Mouse (Mus musculus): ENCODE measurements around the gene Lhx8. TPM values are rescaled to one million over a fixed set of nuclear protein-coding genes. Genes with fewer than 3 reads are reported as not detected.

Lhx8 gene
- polyA plus RNA-seq, 1 experiment from 2014 or later: not detected

DNA sequence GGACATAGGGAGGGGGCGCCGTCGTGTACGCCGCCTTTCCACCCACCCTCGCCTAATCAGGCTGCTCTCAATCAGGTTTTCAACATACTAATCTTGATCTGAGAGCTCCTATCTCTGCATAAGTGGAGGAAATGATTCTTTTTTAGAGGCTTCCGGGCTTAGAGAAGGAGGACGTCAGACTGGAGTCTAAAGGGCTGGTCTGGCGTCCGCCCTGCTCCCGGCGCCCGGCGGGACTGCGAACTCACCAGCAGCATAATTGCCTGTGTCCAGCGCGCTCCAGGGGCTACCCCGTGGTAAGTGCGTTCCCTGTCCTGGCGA lies 1.7 kb upstream of the Lhx8 start:
- TF ChIP-seq CTCF (IDR thresholded peaks at IDR 0.05; ENCODE audit: low read depth): no peak
- WGBS: 1% methylated on average over 20 of the region's 20 CpGs
- Histone ChIP-seq H3K4me3 (replicated peaks; ENCODE audit: low read depth, low read length) (peak overlapping the region; percentile 29), H3K27me3 (ENCODE audit: insufficient read depth, low read length) (peaks cover 73% of the 10 kb centered on the region), H3K9ac (ENCODE audit: low read depth, low read length) (no peak overlapping the region), H3K4me1 (replicated peaks; ENCODE audit: insufficient read depth, low read length) (peaks cover 13% of the 10 kb centered on the region; the same call in 1 of the 2 replicates), H3K27ac (no peak overlapping the region), H3K4me2 (ENCODE audit: low read length) (peak overlapping the region; percentile 48), H3K36me3 (ENCODE audit: insufficient read depth, low read length) (no peaks in the 10 kb centered on the region), H3K9me3 (replicated peaks; ENCODE audit: low read length) (no peaks in the 10 kb centered on the region)
- DNase-seq (ENCODE audit: low spot score) (no peak), ATAC-seq (replicated peaks; ENCODE audit: low FRiP score, low read depth) (no peak; the same call in 1 of the 2 replicates)

DNA sequence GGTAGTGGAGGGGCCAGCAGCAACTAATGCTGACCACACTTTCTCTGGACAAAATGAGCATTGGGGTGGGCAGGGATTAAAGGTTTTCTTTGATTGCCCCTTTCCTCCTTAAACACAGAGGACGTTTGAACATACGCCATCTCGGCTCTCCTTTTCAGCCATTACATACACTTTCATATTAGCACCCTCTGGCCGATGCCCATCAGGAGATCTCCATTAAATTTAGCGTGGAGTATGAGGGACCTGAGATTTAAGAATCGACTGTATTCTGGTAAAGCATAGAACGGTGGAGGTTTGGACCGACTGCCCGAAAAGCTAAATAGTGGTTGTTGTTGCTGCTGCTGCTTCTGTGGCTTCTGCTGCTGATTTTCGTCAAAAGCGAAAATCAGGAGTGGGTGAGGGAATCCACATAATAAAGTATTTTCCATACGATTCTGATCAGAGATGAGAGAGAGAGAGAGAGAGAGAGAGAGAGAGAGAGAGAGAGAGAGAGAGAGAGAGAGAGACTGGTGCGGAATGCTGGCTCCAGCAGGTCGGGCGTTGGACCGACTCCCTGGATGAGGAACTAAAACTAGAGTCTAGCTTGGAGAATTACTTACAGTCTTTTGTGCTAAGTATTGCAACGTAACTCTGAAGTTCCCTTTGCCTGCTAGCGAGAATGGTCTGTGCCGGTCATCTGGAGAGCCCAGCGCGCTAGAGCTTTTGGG lies 1.2 kb upstream of the Lhx8 start:
- H3K9me3 ChIP-seq (replicated peaks; ENCODE audit: low read length): no peaks in the 10 kb centered on the region
- ATAC-seq (replicated peaks; ENCODE audit: low FRiP score, low read depth) (no peak), DNase-seq (ENCODE audit: low spot score) (peak; percentile 55)
- H3K27ac ChIP-seq: no peak overlapping the region
- whole genome bisulfite sequencing: 2% methylated on average over 21 of the region's 21 CpGs
- no peak for TF ChIP-seq CTCF (IDR thresholded peaks at IDR 0.05; ENCODE audit: low read depth)
- H3K4me2 ChIP-seq (ENCODE audit: low read length): peak overlapping the region; percentile 48
- H3K27me3 ChIP-seq (ENCODE audit: insufficient read depth, low read length): peaks cover 76% of the 10 kb centered on the region
- no peak overlapping the region for H3K9ac ChIP-seq (ENCODE audit: low read depth, low read length)
- H3K4me3 ChIP-seq (replicated peaks; ENCODE audit: low read depth, low read length): peak overlapping the region; percentile 29
- no peaks in the 10 kb centered on the region for H3K36me3 ChIP-seq (ENCODE audit: insufficient read depth, low read length)
- H3K4me1 ChIP-seq (replicated peaks; ENCODE audit: insufficient read depth, low read length): peaks cover 13% of the 10 kb centered on the region; the same call in 1 of the 2 replicates

DNA sequence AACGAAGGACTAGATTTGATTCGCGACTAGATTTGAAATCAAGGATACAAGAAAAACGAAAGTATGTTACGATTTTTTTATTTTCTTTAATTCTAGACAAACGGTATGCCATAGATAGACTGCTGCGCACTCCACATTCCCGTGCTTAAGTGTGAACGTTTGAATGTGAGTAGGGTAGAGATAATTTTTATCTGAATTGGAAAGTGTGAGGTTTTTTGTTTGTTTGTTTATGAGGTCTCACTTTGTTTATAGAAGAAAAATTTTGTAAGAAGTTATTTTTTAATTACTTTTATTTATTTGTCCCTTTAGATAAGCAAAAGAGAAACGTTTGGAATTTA lies 513 bp upstream of the Lhx8 start:
- no peak for ATAC-seq (replicated peaks; ENCODE audit: low FRiP score, low read depth)
- under 1% methylated on average over 10 of the region's 10 CpGs for WGBS
- H3K27ac ChIP-seq: no peak overlapping the region
- H3K27me3 ChIP-seq (ENCODE audit: insufficient read depth, low read length): peaks cover 82% of the 10 kb centered on the region
- H3K9ac ChIP-seq (ENCODE audit: low read depth, low read length): no peak overlapping the region
- H3K9me3 ChIP-seq (replicated peaks; ENCODE audit: low read length): no peaks in the 10 kb centered on the region
- H3K4me2 ChIP-seq (ENCODE audit: low read length): no peak overlapping the region
- DNase-seq (ENCODE audit: low spot score): no peak
- TF ChIP-seq CTCF (IDR thresholded peaks at IDR 0.05; ENCODE audit: low read depth): no peak
- no peak overlapping the region for H3K4me3 ChIP-seq (replicated peaks; ENCODE audit: low read depth, low read length)
- no peaks in the 10 kb centered on the region for H3K36me3 ChIP-seq (ENCODE audit: insufficient read depth, low read length)
- peaks cover 13% of the 10 kb centered on the region; the same call in 1 of the 2 replicates for H3K4me1 ChIP-seq (replicated peaks; ENCODE audit: insufficient read depth, low read length)

DNA sequence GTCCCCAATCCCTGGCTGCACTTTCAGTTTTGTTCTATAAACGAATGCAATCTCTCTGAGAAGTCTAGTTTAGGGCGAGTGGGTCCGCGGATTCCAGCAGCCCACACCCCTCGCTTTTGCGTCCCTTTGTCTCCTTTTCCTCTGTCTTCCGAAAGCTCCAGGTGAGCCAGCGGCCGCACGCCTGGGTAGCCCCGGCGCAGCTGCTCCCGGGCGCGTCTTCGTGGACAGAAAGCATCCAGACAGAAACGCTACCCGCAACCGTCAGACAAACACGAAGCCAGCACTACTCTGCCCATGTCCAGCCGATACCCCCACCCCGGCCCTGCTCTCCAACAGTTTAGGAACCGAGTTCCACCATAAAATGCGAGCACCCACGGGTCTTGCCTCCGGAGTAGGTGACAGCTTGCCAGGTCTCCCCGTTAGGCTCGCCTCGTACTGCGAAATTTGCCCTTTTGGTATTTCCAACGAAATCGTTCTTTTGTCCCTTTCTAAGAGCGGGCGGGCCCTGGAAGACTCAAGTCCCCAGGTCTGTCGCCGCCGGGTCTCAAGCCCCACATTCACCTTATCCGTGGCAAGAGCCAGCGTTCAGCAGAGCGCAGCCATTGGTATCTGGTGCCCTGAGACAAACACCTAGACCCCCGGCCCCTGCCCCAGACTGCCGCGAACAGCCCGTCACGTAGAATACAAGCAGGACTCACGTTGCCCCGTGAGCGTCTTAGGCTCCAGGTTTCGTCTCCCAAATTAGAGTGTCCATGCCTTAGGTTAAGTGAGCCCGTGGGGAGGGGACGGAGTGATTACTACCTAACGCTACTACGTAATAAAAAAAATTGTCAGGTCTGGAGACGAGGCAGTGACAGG lies 907 bp downstream of the Lhx8 start:
- Histone ChIP-seq H3K4me2 (ENCODE audit: low read length) (peak overlapping the region; percentile 32), H3K4me1 (replicated peaks; ENCODE audit: insufficient read depth, low read length) (peaks cover 13% of the 10 kb centered on the region; the same call in 1 of the 2 replicates), H3K9me3 (replicated peaks; ENCODE audit: low read length) (no peaks in the 10 kb centered on the region), H3K36me3 (ENCODE audit: insufficient read depth, low read length) (no peaks in the 10 kb centered on the region), H3K27me3 (ENCODE audit: insufficient read depth, low read length) (peaks cover 81% of the 10 kb centered on the region), H3K27ac (no peak overlapping the region), H3K9ac (ENCODE audit: low read depth, low read length) (no peak overlapping the region), H3K4me3 (replicated peaks; ENCODE audit: low read depth, low read length) (peak overlapping the region; percentile 8; the same call in 1 of the 2 replicates)
- no peak for DNase-seq (ENCODE audit: low spot score)
- 1% methylated on average over 54 of the region's 54 CpGs for WGBS
- no peak for TF ChIP-seq CTCF (IDR thresholded peaks at IDR 0.05; ENCODE audit: low read depth)
- no peak for ATAC-seq (replicated peaks; ENCODE audit: low FRiP score, low read depth)

DNA sequence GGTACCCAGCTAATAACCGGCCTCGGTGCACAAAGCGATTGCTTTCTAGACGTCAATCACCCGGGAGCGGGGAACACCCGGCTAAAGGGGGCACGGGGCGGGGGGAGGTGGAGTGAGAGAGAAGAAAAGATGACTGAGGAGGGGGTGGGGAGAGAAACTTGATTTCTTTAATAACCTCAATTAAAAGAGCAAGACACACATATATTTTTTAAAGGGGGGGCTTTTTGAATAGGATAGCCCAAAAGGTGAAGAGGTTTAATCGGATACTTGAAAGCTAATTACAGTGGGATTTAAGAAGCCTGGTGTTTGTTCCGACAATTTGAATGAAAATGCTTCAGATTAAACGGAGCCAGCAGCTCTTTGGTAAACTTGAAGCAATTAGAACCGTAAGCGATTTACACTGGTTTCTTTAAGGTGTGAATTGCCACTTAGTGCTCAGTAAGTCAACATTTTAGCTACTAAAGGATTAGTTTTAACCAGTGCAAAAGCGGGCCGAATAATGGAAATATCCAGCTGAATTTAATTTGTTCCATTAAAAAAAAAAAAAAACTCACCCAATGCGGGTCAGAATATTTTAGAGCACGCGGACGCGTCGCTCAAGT lies 1.6 kb downstream of the Lhx8 start:
- Histone ChIP-seq H3K27ac (no peak overlapping the region), H3K4me2 (ENCODE audit: low read length) (peak overlapping the region; percentile 56), H3K9me3 (replicated peaks; ENCODE audit: low read length) (no peaks in the 10 kb centered on the region), H3K36me3 (ENCODE audit: insufficient read depth, low read length) (no peaks in the 10 kb centered on the region), H3K4me3 (replicated peaks; ENCODE audit: low read depth, low read length) (peak overlapping the region; percentile 29), H3K9ac (ENCODE audit: low read depth, low read length) (no peak overlapping the region), H3K4me1 (replicated peaks; ENCODE audit: insufficient read depth, low read length) (peaks cover 13% of the 10 kb centered on the region; the same call in 1 of the 2 replicates), H3K27me3 (ENCODE audit: insufficient read depth, low read length) (peaks cover 82% of the 10 kb centered on the region)
- ATAC-seq (replicated peaks; ENCODE audit: low FRiP score, low read depth) (no peak), DNase-seq (ENCODE audit: low spot score) (no peak)
- WGBS: under 1% methylated on average over 22 of the region's 22 CpGs
- no peak for TF ChIP-seq CTCF (IDR thresholded peaks at IDR 0.05; ENCODE audit: low read depth)
